Mouse (Mus musculus) brown adipose tissue, adult 24 weeks (tissue): ENCODE data around the gene Ctsf. TPM values are rescaled to one million over a fixed set of nuclear protein-coding genes. Genes with fewer than 3 reads are reported as not detected.
"Not testable (repeated sequence)": the region's sequence is repeated elsewhere in the genome, so short reads cannot be mapped to it uniquely, and the experiment has no call there.

Experiments
- H3K27ac ChIP-seq: fragments of 200-500 bp; replicated peaks from 2 replicates; pipeline ENCODE4 v1.5.1; 2012; ENCODE audit warnings: low read depth, mild to moderate bottlenecking, low read length
- H3K4me1 ChIP-seq: fragments of 200-500 bp; 2 replicates; pipeline ENCODE4 v1.6.1; 2012; ENCODE audit warnings: low read length, mixed read lengths; ENCODE audit not compliant: control insufficient read depth, insufficient read depth, insufficient read length
- H3K4me3 ChIP-seq: fragments of 200-500 bp; 2 replicates; pipeline ENCODE4 v1.5.1; 2012; ENCODE audit warnings: low read depth, mild to moderate bottlenecking, low read length, moderate library complexity; ENCODE audit not compliant: insufficient read depth
- polyA plus RNA-seq: library from polyadenylated mRNA; stranded (reverse); fragments of >200 nt; gene quantifications from 2 replicates; pipeline ENCODE4 v1.2.4, GENCODE M21; 2012; ENCODE audit not compliant: missing spikeins, insufficient read depth, insufficient read length

Ctsf gene
- polyA plus RNA-seq, 1 experiment = 36.5 TPM

DNA sequence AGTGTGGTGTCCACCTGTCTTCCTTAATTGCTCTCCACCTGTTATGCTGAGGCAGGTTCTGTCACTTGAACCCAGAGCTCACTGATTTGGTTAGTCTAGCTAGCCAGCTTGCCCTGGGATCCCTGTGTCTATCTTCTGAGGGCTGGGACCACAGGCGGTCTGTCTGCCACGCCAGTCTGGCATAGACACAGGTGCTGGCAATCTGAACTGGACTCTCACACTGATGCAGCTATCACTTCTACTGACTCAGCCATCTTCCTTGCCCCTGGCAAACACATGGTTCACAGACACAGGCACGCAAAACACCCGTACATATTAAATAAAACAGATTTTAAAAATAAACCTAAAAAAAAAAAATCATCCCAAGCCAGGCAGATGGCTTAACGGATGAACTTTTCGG, 17.9 kb upstream of the Ctsf start:
- H3K4me1 ChIP-seq = peaks cover 8% of the 10 kb centered on the region; the same call in 1 of the 2 replicates
- H3K27ac ChIP-seq = no peak overlapping the region
- no peak overlapping the region for H3K4me3 ChIP-seq

DNA sequence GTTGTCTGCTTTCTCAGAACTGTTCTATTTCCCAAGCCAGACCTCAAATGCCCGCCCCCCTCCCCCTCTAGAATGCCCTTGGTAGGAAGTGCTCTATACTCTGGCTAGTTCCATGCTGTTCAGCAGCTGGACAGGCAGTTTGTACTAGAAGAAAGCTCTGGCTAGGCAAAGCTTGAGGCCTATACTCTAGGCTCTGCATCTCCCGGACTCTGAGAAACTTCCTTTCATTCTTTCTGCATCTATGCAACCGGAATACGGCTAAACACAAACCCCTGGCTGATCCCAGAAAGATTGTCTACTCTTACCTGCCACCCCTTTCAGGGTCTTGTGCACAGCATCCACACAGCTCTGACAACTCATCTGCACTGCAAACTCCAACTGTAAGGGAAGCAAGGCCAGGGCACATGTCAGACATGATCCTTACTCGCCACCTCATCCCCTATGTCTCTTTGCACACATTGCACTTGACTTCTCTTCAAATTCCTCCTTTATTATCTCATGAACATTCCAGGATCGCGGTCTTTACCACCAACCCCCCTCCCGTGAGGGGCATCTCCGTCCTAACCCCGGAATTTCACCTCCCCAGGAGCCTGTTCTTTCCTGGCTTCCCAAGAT, 16.3 kb upstream of the Ctsf start:
- Histone ChIP-seq H3K4me3 (peak overlapping the region; percentile 68), H3K4me1 (peaks cover 8% of the 10 kb centered on the region; the same call in 1 of the 2 replicates), H3K27ac (0 out of 2 replicates have a peak overlapping the region, but pooled peaks have one; percentile 4)

DNA sequence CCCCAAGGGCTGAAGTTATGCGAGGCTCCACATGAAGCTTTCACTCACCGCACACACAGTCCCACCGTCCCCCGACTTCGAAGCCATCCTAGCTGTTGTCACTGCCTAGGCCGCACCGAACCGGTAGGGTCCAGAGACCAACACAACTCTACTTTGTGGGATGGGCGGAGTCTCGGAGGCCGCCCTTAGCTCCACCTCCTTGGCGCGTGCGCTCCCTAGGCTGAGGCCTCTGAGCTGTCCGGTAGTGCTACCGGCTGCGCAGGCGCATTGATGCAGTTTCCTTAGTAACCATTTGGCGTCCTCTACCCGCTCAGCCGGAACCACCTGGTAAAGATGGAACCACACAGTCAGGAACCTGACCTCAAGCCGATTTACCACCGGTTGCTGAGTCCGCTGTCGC, 15.8 kb upstream of the Ctsf start, which contains the start of the genes Ccs and Ccdc87:
Ccs (minus strand) TSS at position 184 of the 400 bp plus-strand sequence.
Ccdc87 (plus strand) TSS at position 218 of the 400 bp plus-strand sequence.
- Histone ChIP-seq H3K27ac (0 out of 2 replicates have a peak within 1 kb of the TSS, but pooled peaks have one; percentile 4), H3K4me1 (peaks cover 8% of the 10 kb centered on the region; the same call in 1 of the 2 replicates), H3K4me3 (peak within 1 kb of the TSS; percentile 68)

DNA sequence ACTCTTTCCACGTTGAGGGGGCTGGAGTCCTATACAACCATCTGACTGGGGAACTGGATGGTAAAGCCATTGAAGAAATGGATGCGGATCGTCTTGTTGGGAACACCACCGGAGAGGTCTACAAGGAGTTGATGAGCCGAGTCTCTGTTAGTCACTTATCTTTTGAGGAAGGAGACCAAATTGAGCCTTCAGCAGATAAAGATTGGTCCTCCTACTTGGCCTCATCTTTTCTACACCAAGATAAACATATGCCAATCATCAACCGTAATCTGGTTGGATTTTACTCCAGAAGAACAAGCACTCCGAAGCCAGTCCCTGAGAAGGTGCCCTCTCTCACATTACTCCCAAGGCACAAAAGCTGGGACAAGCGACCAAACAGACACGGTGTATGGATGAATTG, 14.1 kb upstream of the Ctsf start:
- H3K27ac ChIP-seq = no peak overlapping the region
- peaks cover 3% of the 10 kb centered on the region; the same call in 1 of the 2 replicates for H3K4me1 ChIP-seq
- no peak overlapping the region for H3K4me3 ChIP-seq

DNA sequence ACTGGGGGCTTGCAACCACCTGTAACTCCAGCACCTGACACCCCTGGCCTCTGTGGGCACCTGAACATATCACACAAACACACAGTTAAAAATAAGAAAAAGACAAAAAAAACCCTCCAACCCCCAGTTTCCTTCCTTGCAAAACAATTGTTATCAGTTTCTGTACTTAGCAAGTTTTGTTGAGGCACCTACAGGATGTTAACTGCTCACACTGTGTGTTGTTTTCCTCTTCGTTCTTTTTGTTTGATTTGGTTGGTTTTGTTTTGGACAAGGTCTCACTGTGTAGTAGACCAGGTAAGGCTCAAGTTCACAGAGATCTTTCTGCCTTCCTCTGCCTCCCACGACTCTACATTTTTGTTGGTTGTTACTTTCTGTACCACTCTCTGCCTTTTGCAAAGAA, 12.3 kb upstream of the Ctsf start:
- H3K27ac ChIP-seq = no peak overlapping the region
- no peak overlapping the region for H3K4me3 ChIP-seq
- H3K4me1 ChIP-seq = no peaks in the 10 kb centered on the region; the same call in 1 of the 2 replicates

DNA sequence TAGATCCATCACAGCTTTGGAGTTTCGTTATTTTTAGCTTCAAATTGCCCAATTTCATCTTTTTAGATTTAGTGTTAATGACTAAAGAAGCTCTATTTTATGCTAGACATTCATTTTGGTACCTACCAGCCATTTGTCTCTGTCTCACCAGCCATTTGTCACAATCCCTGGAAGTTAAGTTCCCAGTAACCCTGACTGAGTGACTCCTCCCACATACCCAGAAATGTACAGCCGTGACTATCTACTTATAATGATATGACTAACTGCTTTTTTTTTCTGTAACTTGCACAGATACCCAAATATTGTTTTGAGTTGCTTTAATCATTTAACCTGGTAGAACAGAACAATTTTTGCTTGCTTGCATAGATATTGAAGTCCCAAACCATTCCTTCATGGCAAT, 9.1 kb upstream of the Ctsf start:
- Histone ChIP-seq H3K4me1 (no peaks in the 10 kb centered on the region), H3K27ac (no peak overlapping the region), H3K4me3 (no peak overlapping the region)

DNA sequence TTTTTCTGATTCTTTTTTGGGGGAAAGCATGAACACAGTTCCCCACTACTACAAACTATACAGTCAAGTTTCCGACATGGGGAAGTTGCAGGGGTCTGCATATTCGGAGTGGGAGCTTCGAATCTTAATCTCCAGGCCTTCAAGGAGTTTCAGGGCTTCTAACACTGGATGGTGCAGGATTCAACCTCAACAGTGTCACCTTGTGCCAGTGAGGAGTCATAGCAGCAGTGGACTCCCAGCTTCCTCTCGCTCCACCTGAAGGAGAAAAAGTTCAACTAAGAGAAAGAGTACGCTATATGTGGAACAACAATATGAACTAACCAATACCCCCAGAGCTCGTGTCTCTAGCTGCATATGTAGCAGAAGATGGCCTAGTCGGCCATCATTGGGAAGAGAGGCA, 7.4 kb upstream of the Ctsf start:
- H3K4me3 ChIP-seq = no peak overlapping the region
- no peak overlapping the region for H3K27ac ChIP-seq
- no peaks in the 10 kb centered on the region for H3K4me1 ChIP-seq

DNA sequence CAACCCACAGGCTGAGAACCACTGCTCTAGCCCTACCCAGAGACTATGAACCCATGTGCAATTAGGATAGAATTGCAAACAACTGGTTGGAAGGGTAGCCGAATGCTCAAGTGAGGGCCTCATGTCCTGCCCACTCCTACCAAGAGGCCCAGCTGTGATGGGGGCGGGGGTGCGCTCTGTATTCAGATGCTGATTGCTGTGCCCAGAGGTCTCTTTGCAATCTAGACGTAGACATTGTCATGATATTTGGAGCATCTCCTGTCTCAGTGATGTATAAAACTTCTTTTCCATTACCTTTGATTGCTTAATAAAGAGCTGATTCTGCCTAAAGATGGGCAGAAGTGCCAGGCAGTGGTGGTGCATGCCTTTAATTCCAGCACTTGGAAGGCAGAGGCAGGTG, 5.1 kb upstream of the Ctsf start:
- Histone ChIP-seq H3K4me1 (no peaks in the 10 kb centered on the region), H3K4me3 (no peak overlapping the region), H3K27ac (no peak overlapping the region)

DNA sequence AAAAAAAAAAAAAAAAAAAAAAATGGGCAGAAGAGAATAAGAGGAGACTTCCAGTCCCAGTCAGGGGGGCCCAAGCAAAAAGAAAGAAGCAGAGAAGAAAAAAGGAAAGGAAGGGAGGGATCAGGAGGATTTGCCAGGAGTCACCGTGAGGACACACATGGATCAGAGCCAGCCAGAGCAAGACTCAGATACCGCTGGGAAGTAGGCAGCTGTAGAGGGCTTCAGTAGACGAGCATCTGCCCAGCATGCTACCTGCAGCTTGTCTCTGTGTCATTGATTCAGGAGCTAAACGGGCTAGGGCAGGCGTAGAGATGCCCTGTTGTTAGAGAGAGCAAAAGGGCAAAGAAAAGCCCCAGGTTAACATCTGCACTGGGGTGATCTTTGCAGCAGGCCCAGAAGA, 4.6 kb upstream of the Ctsf start:
- Histone ChIP-seq H3K4me3 (no peak overlapping the region), H3K27ac (no peak overlapping the region), H3K4me1 (no peaks in the 10 kb centered on the region)

DNA sequence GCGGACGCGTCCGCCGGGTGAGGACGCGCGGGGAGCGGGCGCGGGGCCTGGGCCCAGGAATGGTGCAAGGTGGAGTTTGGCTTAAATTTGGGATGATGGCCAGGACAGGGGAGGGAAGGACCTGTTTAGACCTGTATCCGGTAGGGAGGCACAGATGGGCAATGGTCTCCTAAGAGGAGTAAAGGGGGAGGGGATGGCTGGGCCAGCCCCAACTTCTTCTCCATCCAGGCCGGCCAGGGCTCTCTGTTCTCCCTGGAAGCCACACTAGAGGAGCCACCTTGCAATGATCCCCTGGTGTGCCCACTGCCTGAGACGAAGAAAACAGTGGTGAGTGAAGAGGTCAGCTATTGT, 515 bp downstream of the Ctsf start:
- Histone ChIP-seq H3K27ac (0 out of 2 replicates have a peak overlapping the region, but pooled peaks have one; percentile 8), H3K4me3 (peak overlapping the region; percentile 70), H3K4me1 (peaks cover 5% of the 10 kb centered on the region; the same call in 1 of the 2 replicates)

DNA sequence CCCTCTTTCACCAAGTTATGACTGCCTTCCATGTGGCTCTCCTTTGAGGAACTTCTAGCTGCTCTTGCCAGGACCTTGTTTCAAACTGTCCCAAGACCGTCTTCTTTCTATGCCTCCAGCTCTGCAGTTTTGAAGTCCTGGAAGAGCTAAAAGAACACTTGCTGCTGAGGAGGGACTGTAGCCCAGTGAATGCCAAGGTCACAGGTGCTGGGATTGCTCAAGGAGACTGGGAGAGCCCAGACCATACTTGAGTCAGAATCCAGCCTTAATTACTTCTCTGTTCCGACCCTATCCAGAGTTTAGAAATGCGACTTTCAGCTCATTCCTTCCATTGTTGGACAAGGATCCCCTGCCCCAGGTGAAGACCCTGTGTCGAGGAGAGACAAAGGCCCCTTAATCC, 1.0 kb downstream of the Ctsf start:
- peak overlapping the region; percentile 70 for H3K4me3 ChIP-seq
- peaks cover 5% of the 10 kb centered on the region; the same call in 1 of the 2 replicates for H3K4me1 ChIP-seq
- no peak overlapping the region for H3K27ac ChIP-seq

DNA sequence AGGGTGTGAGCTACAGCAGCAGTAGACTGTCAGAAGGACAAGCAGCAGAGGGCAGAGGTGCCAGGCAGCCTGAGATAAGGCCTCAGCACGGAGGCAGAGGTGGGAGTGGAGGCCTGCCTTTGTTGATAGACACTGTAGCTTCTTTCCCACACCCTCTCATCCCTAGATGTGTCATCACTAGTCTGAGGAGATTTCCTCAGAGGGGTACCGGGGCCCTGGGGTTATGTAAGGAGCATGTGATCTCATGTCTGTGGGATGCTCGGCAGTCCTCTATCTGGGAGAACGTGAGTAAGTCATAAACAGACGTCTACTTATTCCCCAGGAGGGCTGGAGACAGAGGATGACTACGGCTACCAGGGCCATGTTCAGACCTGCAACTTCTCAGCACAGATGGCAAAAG, 4.2 kb downstream of the Ctsf start:
- Histone ChIP-seq H3K4me1 (peaks cover 5% of the 10 kb centered on the region; the same call in 1 of the 2 replicates), H3K4me3 (no peak overlapping the region), H3K27ac (no peak overlapping the region)

DNA sequence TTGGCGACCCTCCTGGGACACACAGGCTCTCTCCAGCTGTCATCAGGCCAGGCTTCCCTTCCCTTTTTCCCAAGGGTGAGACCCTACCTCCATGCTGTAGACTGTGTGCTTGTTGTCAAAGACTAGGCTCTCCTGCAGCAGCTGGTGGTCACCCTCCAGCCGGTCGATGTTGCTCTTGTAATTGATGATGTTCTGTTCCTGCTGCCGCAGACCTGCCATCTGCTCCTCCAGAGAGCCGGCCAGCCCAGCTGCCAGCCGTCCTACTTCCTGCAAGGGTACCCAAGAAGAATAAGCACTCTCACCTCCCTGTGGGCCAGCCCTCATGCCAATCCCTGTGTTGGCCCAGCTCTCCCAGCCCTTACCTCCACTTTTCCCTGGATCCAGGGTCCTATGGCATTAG, 8.1 kb downstream of the Ctsf start:
- no peak overlapping the region for H3K4me3 ChIP-seq
- no peaks in the 10 kb centered on the region for H3K4me1 ChIP-seq
- H3K27ac ChIP-seq = no peak overlapping the region

DNA sequence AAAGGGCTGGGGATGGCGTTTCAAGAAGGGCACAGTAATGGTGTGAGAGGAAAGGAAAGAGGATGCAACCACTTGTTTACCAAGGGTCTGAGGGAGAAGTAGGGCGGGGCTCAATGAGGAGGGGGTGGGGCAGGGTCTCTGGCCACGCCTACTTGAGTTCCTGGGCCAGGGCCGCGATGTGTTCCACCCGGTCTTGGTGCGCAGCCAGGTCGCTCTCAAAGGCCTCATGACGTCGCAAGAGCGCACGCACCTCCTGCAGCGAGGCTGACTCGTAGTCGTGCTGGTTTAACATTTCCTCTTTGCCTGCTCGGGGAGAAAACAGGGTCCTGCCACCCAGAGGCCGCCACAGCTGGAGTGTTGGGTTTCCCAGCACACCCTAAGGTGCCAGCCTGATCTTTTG, 10.2 kb downstream of the Ctsf start:
- Histone ChIP-seq H3K4me3 (no peak overlapping the region), H3K27ac (no peak overlapping the region), H3K4me1 (no peaks in the 10 kb centered on the region)

DNA sequence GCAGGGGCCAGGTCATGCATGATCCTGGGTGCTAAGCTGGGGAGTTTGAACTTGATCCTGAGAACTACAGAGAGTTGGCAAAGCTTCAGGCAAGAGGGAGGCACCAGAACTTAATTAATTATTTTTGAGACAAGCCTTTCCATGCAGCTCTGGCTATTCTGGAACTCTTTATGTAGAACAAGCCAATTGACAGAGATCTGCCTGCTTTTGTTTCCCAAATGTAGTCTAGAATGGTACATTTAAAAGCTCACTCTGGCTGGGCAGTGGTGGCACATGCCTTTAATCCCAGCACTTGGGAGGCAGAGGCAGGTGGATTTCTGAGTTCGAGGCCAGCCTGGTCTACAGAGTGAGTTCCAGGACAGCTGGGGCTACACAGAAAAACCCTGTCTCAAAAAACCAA, 19.7 kb downstream of the Ctsf start:
- H3K4me3 ChIP-seq, H3K4me1 ChIP-seq, H3K27ac ChIP-seq: not testable (repeated sequence)

DNA sequence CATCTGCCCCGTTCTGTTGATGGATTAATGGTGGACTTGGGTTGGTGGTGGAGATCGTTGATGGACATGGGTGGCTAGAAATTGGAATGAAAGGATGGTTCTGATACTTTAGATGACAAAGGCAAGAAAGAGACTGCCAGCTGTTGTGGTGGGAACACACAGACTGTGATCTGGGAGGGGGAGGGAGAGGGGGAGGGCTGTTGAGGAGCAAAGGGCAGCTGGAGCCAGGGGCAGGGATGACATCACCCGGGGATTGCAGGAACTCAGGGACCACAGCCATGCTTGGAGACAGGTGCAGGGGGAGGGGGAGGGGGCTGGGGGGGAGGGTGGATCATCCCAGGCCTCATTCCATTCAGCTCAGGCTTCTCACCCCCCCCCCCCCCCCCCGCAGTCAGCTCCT, 21.3 kb downstream of the Ctsf start:
- Histone ChIP-seq H3K4me1 (no peaks in the 10 kb centered on the region; the same call in 1 of the 2 replicates), H3K4me3 (no peak overlapping the region), H3K27ac (no peak overlapping the region)
